Mouse (Mus musculus): ENCODE measurements at regions not wholly inside any gene's neighbourhood (a gene's known extent, or its start where the extent isn't known, plus 50 kb on each side); places are given as distances from the start of the nearest gene placed in this dataset.
"Not testable (repeated sequence)": the region's sequence is repeated elsewhere in the genome, so short reads cannot be mapped to it uniquely, and the experiment has no call there.

GRCm38 (mm10) chr3:18744216-18744615, 796.0 kb downstream of the Cypt12 start:
- no peak for TF ChIP-seq CTCF (IDR thresholded peaks at IDR 0.05)
- intact Hi-C loops (cut with DNase I): no loop called here

DNA sequence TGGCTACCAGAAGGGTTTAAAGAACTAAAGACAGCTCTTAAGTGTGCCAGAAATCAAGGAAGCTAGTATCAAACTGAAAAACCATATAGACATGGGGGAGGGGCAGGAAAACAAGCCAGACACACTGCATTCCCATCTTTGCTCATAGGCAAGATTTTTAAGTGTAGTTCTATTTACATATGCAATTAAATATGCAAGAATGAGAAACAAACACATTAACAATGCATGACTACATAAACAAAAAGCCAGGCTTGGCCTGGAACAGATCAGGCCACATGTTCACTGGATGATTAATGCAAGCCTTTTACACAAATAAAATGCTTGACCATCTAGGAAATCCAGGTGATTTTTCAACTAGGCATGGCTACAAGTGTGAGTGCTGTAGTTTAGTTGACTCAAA, 798.0 kb downstream of the Cypt12 start:
- no peak for TF ChIP-seq CTCF (IDR thresholded peaks at IDR 0.05)
- no peak overlapping the region for H3K4me3 ChIP-seq
- no peak for DNase-seq
- intact Hi-C loops (cut with DNase I): no loop called here
- H3K27ac ChIP-seq: no peak overlapping the region

More at GRCm38 (mm10) chr3:18744216-18744615, 796.0 kb downstream of the Cypt12 start:
- DNase-seq: no peak
- Histone ChIP-seq H3K27ac (no peak overlapping the region), H3K4me3 (no peak overlapping the region)

GRCm38 (mm10) chr3:18746898-18747297, 798.7 kb downstream of the Cypt12 start:
- intact Hi-C loops (cut with DNase I): no loop called here
- Histone ChIP-seq H3K4me3 (no peak overlapping the region), H3K27ac (no peak overlapping the region)
- DNase-seq: no peak
- no peak for TF ChIP-seq CTCF (IDR thresholded peaks at IDR 0.05)

DNA sequence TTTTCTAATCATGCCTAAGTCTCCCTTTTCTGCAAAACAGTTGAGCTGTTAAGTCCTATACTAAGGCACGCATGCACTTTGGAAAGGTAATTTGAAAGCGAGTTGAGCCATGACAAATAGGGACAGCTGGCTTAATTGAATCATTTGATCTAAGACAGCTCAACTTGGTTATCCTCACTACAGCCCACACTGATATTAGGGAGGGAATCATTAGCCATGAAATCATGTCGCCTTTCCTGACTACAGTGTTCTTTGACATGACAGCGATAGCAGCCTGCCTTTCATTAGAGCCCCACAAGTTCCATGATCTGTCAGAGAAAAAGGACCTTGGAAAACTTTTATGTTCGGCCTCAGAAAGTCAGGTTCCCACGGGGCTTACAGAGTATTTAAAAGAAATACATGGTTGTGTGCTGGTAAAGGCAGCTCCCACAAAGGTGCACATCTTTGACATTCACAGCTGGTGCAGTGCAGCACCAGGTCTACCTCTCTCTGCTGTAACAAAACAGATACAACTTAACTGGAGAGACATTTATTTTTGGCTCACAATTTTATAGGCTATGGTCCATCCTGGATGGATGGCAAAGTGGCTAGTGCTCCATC, 803.5 kb downstream of the Cypt12 start:
- intact Hi-C loops (cut with DNase I): no loop called here
- no peak for TF ChIP-seq CTCF (IDR thresholded peaks at IDR 0.05)

GRCm38 (mm10) chr3:18764301-18765078, 816.3 kb downstream of the Cypt12 start:
- TF ChIP-seq CTCF (IDR thresholded peaks at IDR 0.05): no peak
- DNase-seq: no peak
- intact Hi-C loops (cut with DNase I): no loop called here

More for the DNA sequence above, 803.5 kb downstream of the Cypt12 start:
- Histone ChIP-seq H3K27ac (no peak overlapping the region), H3K4me3 (no peak overlapping the region)
- DNase-seq: no peak

GRCm38 (mm10) chr3:18778481-18778880, 830.3 kb downstream of the Cypt12 start:
- intact Hi-C loops (cut with DNase I): no loop called here
- H3K4me3 ChIP-seq: no peak overlapping the region
- no peak overlapping the region for H3K27ac ChIP-seq
- no peak for TF ChIP-seq CTCF (IDR thresholded peaks at IDR 0.05)
- DNase-seq: no peak

More at GRCm38 (mm10) chr3:18764301-18765078, 816.3 kb downstream of the Cypt12 start:
- H3K27ac ChIP-seq: no peak overlapping the region
- H3K4me3 ChIP-seq: no peak overlapping the region

- no peak for TF ChIP-seq CTCF (IDR thresholded peaks at IDR 0.05)
- DNase-seq: no peak
- no peak overlapping the region for H3K27ac ChIP-seq
- H3K4me3 ChIP-seq: no peak overlapping the region
- intact Hi-C loops (cut with DNase I): no loop called here
Measured at GRCm38 (mm10) chr3:18787531-18788176, 839.4 kb downstream of the Cypt12 start.

DNA sequence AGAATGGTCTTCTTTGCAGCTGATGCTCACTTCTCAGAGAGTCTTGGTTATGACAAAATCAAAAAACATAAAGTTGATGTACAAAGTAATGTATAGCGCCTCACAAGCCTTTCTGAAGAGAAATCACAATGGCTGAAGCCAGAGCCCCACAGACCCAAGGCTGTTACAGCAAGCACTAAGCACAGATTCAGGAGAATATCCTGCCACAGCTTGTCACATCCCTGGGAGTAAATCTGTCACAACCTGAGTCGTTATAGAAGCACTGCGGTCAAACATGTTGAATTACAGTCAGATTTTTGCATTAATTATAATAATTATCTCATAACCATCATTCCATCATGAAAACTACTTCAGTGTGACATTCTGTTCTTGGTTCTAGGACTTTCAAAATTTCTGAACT, 825.7 kb downstream of the 1700064H15Rik start:
- H3K27ac ChIP-seq: no peak overlapping the region
- no peak for TF ChIP-seq CTCF (IDR thresholded peaks at IDR 0.05)
- no peak for DNase-seq
- no peak overlapping the region for H3K4me3 ChIP-seq
- intact Hi-C loops (cut with DNase I): no loop called here

- intact Hi-C loops (cut with DNase I); H3K4me3 ChIP-seq; H3K27ac ChIP-seq; DNase-seq: not testable (repeated sequence)
Measured at GRCm38 (mm10) chr3:18828788-18829320, 799.6 kb downstream of the 1700064H15Rik start.

GRCm38 (mm10) chr3:18868117-18868739, 760.2 kb downstream of the 1700064H15Rik start:
- intact Hi-C loops (cut with DNase I): no loop called here
- DNase-seq: no peak
- no peak overlapping the region for H3K27ac ChIP-seq
- TF ChIP-seq CTCF (IDR thresholded peaks at IDR 0.05): no peak
- H3K4me3 ChIP-seq: no peak overlapping the region

GRCm38 (mm10) chr3:18868758-18869157, 759.7 kb downstream of the 1700064H15Rik start:
- intact Hi-C loops (cut with DNase I): no loop called here
- no peak for TF ChIP-seq CTCF (IDR thresholded peaks at IDR 0.05)
- no peak for DNase-seq
- Histone ChIP-seq H3K4me3 (no peak overlapping the region), H3K27ac (no peak overlapping the region)

DNA sequence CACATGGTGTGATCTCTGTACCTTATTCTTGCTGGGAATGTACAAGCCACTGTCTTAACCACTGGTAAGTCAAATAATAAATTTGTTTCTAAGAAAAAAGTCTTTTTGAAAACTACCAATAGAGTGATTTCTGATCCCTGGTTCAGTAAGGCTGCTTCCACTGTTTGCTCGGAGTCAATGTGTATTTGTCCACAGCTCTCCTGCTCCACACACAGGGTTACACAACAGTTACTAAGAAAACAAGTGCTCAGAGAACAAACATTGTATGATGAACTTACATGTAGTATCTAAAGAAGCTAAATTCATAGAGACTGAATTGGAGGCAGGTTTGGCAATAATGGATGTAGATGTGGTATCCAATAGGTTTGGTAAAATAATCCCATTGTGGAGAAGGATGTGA, 751.4 kb downstream of the 1700064H15Rik start:
- intact Hi-C loops (cut with DNase I): no loop called here
- DNase-seq: no peak
- Histone ChIP-seq H3K27ac (no peak overlapping the region), H3K4me3 (no peak overlapping the region)
- TF ChIP-seq CTCF (IDR thresholded peaks at IDR 0.05): no peak

DNA sequence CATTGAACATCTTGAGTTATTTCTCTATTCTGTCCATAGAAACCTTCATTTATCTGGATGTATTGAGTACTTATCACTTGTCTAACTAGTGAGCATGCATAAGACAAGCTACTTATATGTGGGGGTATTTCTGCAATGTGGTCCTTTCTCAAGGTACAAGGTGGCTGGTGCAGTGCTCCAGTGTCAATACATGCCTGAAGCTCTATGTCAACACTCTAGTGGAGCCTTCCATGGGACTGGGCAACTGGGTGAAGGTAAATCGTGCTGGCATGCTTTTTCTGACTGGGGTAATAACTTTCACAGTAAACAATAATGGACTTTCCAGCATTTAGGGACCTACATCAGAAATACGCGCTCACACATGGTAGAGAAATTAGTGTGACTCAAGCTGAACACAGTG, 750.9 kb downstream of the 1700064H15Rik start:
- Histone ChIP-seq H3K4me3 (no peak overlapping the region), H3K27ac (no peak overlapping the region)
- intact Hi-C loops (cut with DNase I): no loop called here
- no peak for DNase-seq
- TF ChIP-seq CTCF (IDR thresholded peaks at IDR 0.05): no peak
